Mouse (Mus musculus) C2C12 (cell line): Measurements from ENCODE around the gene Cnnm3.

ENCODE experiments used
- CEBPB ChIP-seq: IDR thresholded peaks from one replicate; pipeline ENCODE4 v1.6.1; 2011; ENCODE audit warnings: low read depth, mild to moderate bottlenecking, control low read depth, moderate library complexity
- CTCF ChIP-seq: IDR thresholded peaks from one replicate; pipeline ENCODE4 v1.5.1; 2011; ENCODE audit not compliant: control insufficient read depth, insufficient read depth, insufficient read length
- MAX ChIP-seq: IDR thresholded peaks from one replicate; pipeline ENCODE4 v1.6.1; 2011; ENCODE audit warnings: mild to moderate bottlenecking, control low read depth
- MYOD1 ChIP-seq: IDR thresholded peaks from one replicate; pipeline ENCODE4 v1.6.1; 2011; ENCODE audit warnings: low read depth; ENCODE audit not compliant: control insufficient read depth, insufficient read length
- USF1 ChIP-seq: IDR thresholded peaks from one replicate; pipeline ENCODE4 v1.6.1; 2011; ENCODE audit warnings: low read depth, mild to moderate bottlenecking, control low read depth, moderate library complexity

GRCm38 (mm10) chr1:36513718-36514117 is 2.1 kb downstream of the Cnnm3 start:
- TF ChIP-seq MYOD1 (no peak), CEBPB (no peak), CTCF (peak; percentile 50), USF1 (no peak), MAX (no peak)
